Mouse (Mus musculus) hindbrain, embryonic 14.5 days (tissue): Measurements from ENCODE around the gene Nfix. TPM values are rescaled to one million over a fixed set of nuclear protein-coding genes. Genes with fewer than 3 reads are reported as not detected.

Experiments
- ATAC-seq: fragments of 200-750 bp; cut with Nextera tagmentation; 2 replicates; pipeline ENCODE4 v1.8.0; 2017; ENCODE audit warnings: moderate number of reproducible peaks, mild to moderate bottlenecking, moderate TSS enrichment, moderate library complexity; ENCODE audit not compliant: low FRiP score
- DNase-seq: peaks from one replicate; pipeline ENCODE4 v3.0.0-alpha.2; 2015; ENCODE audit warnings: low spot score
- H3K27ac ChIP-seq: fragments of 300-500 bp; sonication (generic); 2 replicates; pipeline ENCODE4 v1.5.1; 2014; ENCODE audit warnings: mild to moderate bottlenecking, moderate library complexity
- H3K27me3 ChIP-seq: fragments of 300-500 bp; sonication (generic); 2 replicates; pipeline ENCODE4 v1.6.1; 2014; ENCODE audit warnings: mild to moderate bottlenecking, low read length, mixed read lengths; ENCODE audit not compliant: control insufficient read depth, insufficient read depth
- H3K36me3 ChIP-seq: fragments of 300-500 bp; sonication (generic); replicated peaks from 2 replicates; pipeline ENCODE4 v1.6.1; 2014; ENCODE audit not compliant: control insufficient read depth, insufficient read depth
- H3K4me1 ChIP-seq: fragments of 300-500 bp; sonication (generic); replicated peaks from 2 replicates; pipeline ENCODE4 v1.6.1; 2014; ENCODE audit warnings: antibody characterized with exemption, low read length, mixed read lengths; ENCODE audit not compliant: control insufficient read depth, insufficient read depth
- H3K4me2 ChIP-seq: fragments of 300-500 bp; sonication (generic); replicated peaks from 2 replicates; pipeline ENCODE4 v1.6.1; 2014; ENCODE audit warnings: mild to moderate bottlenecking, moderate library complexity
- H3K4me3 ChIP-seq: fragments of 300-500 bp; sonication (generic); replicated peaks from 2 replicates; pipeline ENCODE4 v1.5.1; 2014; ENCODE audit warnings: mild to moderate bottlenecking, low read length
- H3K9ac ChIP-seq: fragments of 300-500 bp; sonication (generic); 2 replicates; pipeline ENCODE4 v1.6.1; 2014
- H3K9me3 ChIP-seq: fragments of 300-500 bp; sonication (generic); 2 replicates; pipeline ENCODE4 v1.6.1; 2016; ENCODE audit warnings: low read length; ENCODE audit not compliant: control insufficient read depth
- WGBS: fragments of 180-500 bp; shearing (Covaris S2); extraction: QIAGEN DNeasy Blood & Tissue Kit; methylation state at CpG from one replicate; pipeline ENCODE4 v1.1.7; 2014; 5-methylcytosine and 5-hydroxymethylcytosine counted together
- polyA plus RNA-seq: library from polyadenylated mRNA; unstranded; fragments of >200 nt; fragmentation: Nextera tagmentation; extraction: Ambion mirVana; gene quantifications from 2 replicates; pipeline ENCODE4 v1.2.1, GENCODE M21; 2014

Nfix gene
- polyA plus RNA-seq, 1 experiment from 2014 or later = 82.4 TPM

DNA sequence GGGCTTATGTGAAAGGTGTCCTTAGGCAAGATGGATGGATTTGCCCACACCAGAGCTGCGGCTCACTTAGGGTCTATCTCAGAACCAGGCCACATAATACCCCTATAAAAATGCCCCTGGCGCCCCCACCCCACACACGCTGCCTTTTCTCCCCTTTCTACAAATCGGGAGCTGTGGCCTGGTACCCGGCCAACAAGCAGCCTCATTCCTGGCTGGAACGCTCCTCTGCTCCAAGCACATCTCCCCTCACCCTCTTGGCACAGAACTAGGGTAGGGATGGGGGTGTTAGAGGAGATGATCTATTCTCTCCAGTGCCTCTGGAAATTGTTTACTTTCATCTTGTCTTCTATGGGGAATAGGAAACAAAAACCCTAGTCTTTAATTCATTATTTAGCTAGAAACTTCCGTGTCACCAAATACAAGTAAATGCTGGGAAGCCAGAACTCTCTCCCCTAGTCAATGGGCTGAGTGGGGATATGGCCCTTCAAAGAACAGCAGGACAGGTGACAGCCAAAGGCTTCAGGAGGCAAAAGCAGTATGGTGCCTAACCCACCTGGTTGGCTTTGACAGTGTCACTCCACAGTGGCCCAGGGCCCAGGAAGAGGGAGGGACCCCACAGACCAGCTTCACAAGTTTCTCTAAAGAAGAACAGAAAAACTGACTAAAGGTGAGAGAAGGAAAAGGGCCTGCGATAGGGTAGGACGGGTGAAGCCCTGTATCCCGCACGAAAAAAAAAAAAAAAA lies 21.3 kb downstream of the Nfix start:
- Histone ChIP-seq H3K4me3 (no peak overlapping the region), H3K27me3 (peaks cover 90% of the 10 kb centered on the region), H3K9ac (peak overlapping the region; percentile 21; the same call in 1 of the 2 replicates), H3K4me1 (peaks cover 34% of the 10 kb centered on the region), H3K36me3 (no peaks in the 10 kb centered on the region), H3K4me2 (peak overlapping the region; percentile 31), H3K27ac (peak overlapping the region; percentile 69), H3K9me3 (no peaks in the 10 kb centered on the region)
- no peak for DNase-seq
- 10% methylated on average over 11 of the region's 11 CpGs for WGBS
- no peak for ATAC-seq

DNA sequence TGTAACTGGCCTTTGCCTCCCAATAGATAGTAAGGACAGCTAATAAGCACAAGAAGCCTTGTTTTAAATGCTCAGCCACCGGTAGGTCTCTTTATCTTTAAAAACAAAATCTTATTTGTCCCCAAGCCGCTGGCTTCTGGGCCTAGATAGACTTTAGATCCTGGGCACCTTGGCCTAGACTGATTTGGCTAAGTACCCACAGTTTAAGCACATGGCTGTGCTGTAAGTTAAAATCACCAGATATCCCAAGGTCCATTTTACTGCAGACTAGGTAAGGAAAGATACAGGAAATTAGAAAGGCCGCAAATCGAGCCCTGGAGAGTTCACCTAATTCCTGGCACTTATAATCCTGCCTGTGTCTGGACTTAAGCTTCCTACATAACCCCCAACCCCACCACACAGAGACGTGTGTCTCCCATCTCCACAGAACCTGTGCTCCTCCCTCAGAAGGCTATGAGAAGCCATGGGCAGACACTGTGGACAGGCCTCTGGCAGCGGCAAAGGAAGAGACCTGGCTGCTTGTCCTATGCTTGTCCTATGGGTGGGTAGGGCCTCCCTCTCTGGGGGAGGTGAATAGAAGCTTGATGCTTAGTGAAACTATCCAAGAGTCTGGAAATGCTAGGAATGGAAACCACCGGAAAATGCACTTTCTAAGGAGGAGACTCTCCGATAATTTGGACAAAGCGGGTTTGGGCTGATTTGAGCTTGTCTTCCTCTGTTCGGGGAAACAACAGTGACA lies 22.1 kb downstream of the Nfix start:
- 25% methylated on average over 10 of the region's 10 CpGs for WGBS

DNA sequence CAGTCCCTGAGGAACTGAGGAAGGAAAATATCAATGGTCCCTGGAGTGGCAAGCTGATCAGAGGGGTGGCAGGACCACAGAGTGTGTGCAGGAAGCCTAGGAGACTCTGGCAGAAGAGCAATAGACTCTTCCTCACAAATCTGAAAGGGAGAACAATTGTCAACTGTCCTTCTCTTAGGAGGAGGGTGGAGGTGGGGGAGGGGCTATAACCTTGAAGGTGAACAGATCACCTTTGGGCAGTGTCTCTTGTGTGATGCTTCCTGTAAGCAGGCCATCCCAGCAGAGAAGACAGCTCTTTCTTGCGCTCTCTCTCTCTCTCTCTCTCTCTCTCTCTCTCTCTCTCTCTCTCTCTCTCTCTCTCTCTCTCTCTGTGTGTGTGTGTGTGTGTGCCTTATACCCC lies 23.6 kb downstream of the Nfix start:
- H3K27me3 ChIP-seq = peaks cover 85% of the 10 kb centered on the region
- H3K4me2 ChIP-seq = no peak overlapping the region
- DNase-seq (no peak), ATAC-seq (no peak)
- H3K4me1 ChIP-seq = peaks cover 33% of the 10 kb centered on the region
- 20% methylated on average over 1 of the region's 1 CpGs for WGBS
- H3K9ac ChIP-seq = no peak overlapping the region
- no peaks in the 10 kb centered on the region for H3K9me3 ChIP-seq
- no peak overlapping the region for H3K4me3 ChIP-seq
- peak overlapping the region; percentile 85; the same call in 1 of the 2 replicates for H3K27ac ChIP-seq
- no peaks in the 10 kb centered on the region for H3K36me3 ChIP-seq

More for the DNA sequence above, 22.1 kb downstream of the Nfix start:
- Histone ChIP-seq H3K27me3 (peaks cover 89% of the 10 kb centered on the region), H3K9me3 (no peaks in the 10 kb centered on the region), H3K36me3 (no peaks in the 10 kb centered on the region), H3K4me2 (peak overlapping the region; percentile 31), H3K4me3 (no peak overlapping the region), H3K27ac (peak overlapping the region; percentile 69), H3K4me1 (peaks cover 34% of the 10 kb centered on the region), H3K9ac (no peak overlapping the region)
- DNase-seq (no peak), ATAC-seq (no peak)

DNA sequence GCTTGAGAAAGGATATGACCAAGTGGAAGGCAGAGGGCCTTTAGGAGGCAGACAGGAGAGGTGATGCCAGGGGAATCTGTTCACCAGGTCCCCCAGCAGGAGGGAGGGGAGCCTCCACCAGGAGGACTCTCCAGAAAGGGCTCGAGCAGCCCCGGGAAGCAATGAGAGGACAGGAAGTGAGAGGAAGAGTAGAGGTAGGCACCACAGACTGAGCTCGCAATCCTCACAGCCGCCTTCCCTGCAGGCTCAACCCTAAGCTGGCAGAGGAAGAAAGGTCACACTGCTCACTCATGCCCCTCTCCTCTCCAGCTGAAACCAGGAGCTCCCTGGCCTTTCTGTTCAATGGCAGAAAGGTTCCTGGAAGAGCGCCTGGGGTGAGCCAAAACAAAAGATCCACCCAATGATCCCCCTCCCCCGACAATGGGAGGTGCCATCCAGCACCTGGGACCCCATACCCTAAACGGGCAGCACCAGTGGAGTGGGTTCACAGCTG lies 24.5 kb downstream of the Nfix start:
- H3K36me3 ChIP-seq = no peaks in the 10 kb centered on the region
- peak overlapping the region; percentile 48 for H3K4me2 ChIP-seq
- H3K4me1 ChIP-seq = peaks cover 30% of the 10 kb centered on the region
- H3K27me3 ChIP-seq = peaks cover 85% of the 10 kb centered on the region
- H3K9me3 ChIP-seq = no peaks in the 10 kb centered on the region
- no peak for ATAC-seq
- H3K27ac ChIP-seq = peak overlapping the region; percentile 85
- peak overlapping the region; percentile 24; the same call in 1 of the 2 replicates for H3K9ac ChIP-seq
- 5% methylated on average over 7 of the region's 7 CpGs for WGBS
- DNase-seq = no peak
- H3K4me3 ChIP-seq = no peak overlapping the region

DNA sequence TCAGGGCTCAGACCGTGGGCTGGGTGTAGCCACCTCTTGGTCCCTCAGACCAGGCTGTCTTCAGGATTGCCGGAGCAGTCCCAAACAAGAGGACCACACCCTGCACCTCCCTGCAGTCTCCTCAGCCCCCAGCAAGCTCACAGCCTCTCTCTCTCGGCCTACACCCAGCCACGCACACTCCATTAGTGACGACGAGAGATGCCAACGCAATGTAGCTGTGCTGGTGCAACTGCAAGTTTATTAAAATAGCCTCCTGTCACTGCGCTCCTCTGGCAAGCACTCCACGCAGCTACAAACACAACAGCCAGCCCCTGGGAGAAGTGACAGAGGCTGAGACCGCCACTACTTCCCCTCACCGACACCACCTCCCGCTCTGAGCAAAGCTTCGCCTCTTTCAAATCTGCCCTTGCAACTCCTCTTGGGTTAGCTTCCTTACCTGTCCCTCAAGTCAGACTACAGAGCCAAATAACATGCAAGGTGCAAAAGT lies 25.0 kb downstream of the Nfix start:
- WGBS = 5% methylated on average over 13 of the region's 13 CpGs
- peak overlapping the region; percentile 85 for H3K27ac ChIP-seq
- H3K4me1 ChIP-seq = peaks cover 30% of the 10 kb centered on the region

DNA sequence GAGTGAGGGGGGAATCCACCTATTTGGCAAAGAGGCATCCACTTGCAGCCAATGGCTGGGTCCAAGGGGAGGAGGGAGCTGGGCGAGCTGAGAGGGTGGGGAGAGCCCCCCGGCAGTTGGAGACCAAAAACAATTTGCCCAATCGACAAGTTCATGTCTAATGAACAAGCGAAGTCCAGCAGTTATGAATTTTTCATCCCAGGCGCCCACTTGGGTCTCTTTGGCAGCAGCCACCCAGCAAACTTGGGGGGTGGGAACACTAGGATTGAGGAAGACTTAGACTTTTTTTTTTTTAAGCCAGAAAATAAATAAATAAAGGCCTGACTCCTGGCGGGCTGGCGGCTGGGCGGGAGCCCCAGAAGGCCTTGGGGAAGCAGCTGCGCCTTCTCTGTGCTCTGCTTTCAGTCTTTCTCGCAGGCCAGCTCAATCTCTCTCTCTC lies 25.7 kb downstream of the Nfix start:
- Histone ChIP-seq H3K27ac (peak overlapping the region; percentile 85), H3K27me3 (peaks cover 87% of the 10 kb centered on the region), H3K4me2 (peak overlapping the region; percentile 48), H3K4me3 (no peak overlapping the region), H3K4me1 (peaks cover 25% of the 10 kb centered on the region), H3K9ac (no peak overlapping the region; the same call in 1 of the 2 replicates), H3K36me3 (no peaks in the 10 kb centered on the region), H3K9me3 (no peaks in the 10 kb centered on the region)
- DNase-seq (peak; percentile 62), ATAC-seq (peak; percentile 68)
- WGBS = 3% methylated on average over 10 of the region's 10 CpGs

More for the DNA sequence above, 25.0 kb downstream of the Nfix start:
- H3K4me2 ChIP-seq = peak overlapping the region; percentile 48
- no peak overlapping the region for H3K4me3 ChIP-seq
- H3K9ac ChIP-seq = peak overlapping the region; percentile 24
- DNase-seq (no peak), ATAC-seq (0 out of 2 replicates have a peak, but pooled peaks have one; percentile 17)
- peaks cover 87% of the 10 kb centered on the region for H3K27me3 ChIP-seq
- no peaks in the 10 kb centered on the region for H3K36me3 ChIP-seq
- H3K9me3 ChIP-seq = no peaks in the 10 kb centered on the region

DNA sequence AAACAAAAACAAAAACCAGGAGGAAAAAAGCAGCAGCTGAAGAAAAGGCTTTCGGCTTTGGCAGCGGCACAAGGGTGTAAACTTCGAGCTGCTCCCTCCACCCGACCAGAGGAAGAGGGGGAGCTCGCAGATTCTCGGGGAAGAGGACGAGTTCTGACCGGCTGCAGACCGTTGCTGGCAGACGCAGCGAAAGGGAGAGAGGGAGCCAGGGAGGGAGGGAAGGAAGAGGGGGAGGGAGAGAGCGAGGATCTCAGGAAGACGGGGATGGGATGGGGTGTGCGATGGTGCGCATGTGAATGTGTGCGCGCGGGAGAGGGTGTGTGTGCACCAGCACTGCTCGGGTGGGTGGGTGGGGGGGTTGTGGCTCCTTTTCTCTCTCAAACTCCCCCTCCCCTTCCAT lies 26.3 kb downstream of the Nfix start:
- H3K4me3 ChIP-seq = peak overlapping the region; percentile 27
- peak overlapping the region; percentile 85 for H3K27ac ChIP-seq
- under 1% methylated on average over 17 of the region's 19 CpGs for WGBS
- peak; percentile 71 for DNase-seq
- H3K36me3 ChIP-seq = no peaks in the 10 kb centered on the region
- ATAC-seq = peak; percentile 87
- H3K9me3 ChIP-seq = no peaks in the 10 kb centered on the region
- peaks cover 19% of the 10 kb centered on the region for H3K4me1 ChIP-seq
- peak overlapping the region; percentile 53 for H3K9ac ChIP-seq
- H3K4me2 ChIP-seq = peak overlapping the region; percentile 48
- peaks cover 87% of the 10 kb centered on the region for H3K27me3 ChIP-seq

DNA sequence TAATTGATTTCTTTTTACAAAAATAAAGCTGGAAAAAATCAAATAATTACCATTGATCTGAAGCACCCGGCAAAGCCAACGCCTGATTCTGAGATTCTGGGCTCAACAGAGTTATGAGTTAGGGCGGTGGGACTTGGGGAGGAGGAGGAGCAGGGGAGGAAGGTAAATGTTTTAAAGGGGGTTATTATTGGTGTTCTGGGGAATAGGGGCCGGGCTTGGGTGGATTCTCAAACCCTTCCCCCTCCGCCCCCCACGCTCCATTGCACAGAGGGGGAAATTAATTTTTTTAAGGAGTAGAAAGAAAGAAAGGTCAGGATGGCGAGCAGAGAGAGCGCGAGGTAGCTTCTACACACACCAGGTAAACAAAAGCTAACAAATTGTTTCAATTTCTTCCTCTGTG lies 26.8 kb downstream of the Nfix start:
- ATAC-seq = no peak
- H3K27me3 ChIP-seq = peaks cover 87% of the 10 kb centered on the region
- 2% methylated on average over 9 of the region's 9 CpGs for WGBS
- no peaks in the 10 kb centered on the region for H3K9me3 ChIP-seq
- no peak for DNase-seq
- peak overlapping the region; percentile 85 for H3K27ac ChIP-seq
- peak overlapping the region; percentile 53 for H3K9ac ChIP-seq
- H3K4me2 ChIP-seq = peak overlapping the region; percentile 48
- no peaks in the 10 kb centered on the region for H3K36me3 ChIP-seq
- H3K4me3 ChIP-seq = peak overlapping the region; percentile 27
- H3K4me1 ChIP-seq = peaks cover 19% of the 10 kb centered on the region

DNA sequence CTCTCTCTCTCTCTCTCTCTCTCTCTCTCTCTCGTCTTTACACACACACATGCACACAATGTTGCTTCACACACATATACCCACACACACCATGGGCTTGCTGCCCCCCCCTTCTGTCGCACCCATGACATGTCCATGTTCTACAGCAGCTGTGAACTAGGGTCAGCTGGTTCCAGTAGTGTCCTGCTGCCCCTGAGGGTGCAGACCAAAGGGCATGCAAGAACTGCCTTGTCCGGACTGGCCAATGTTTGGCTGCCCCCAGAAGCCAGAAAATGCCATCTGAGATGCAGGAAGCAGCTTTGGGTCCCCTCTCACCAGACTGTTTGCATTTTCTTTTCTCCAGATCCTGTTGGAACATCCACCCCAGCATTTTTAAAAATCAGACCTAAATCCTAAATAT lies 27.5 kb downstream of the Nfix start:
- H3K27ac ChIP-seq = peak overlapping the region; percentile 85; the same call in 1 of the 2 replicates
- peak overlapping the region; percentile 53 for H3K9ac ChIP-seq

More for the DNA sequence above, 27.5 kb downstream of the Nfix start:
- ATAC-seq (no peak), DNase-seq (no peak)
- H3K4me3 ChIP-seq = peak overlapping the region; percentile 27
- H3K4me2 ChIP-seq = peak overlapping the region; percentile 48
- peaks cover 85% of the 10 kb centered on the region for H3K27me3 ChIP-seq
- WGBS = 5% methylated on average over 2 of the region's 3 CpGs
- no peaks in the 10 kb centered on the region for H3K36me3 ChIP-seq
- no peaks in the 10 kb centered on the region for H3K9me3 ChIP-seq
- H3K4me1 ChIP-seq = peaks cover 19% of the 10 kb centered on the region
